Mouse (Mus musculus): Measurements from ENCODE around the gene Ankrd37.

- TF ChIP-seq GATA1 (IDR thresholded peaks at IDR 0.05; ENCODE audit: borderline replicate concordance, low read length) (no peak), CTCF (IDR thresholded peaks at IDR 0.05; ENCODE audit: low read depth, low read length) (no peak), POLR2AphosphoS5 (IDR thresholded peaks at IDR 0.05; ENCODE audit: insufficient replicate concordance, low read depth, low read length) (no peak), GATA2 (IDR thresholded peaks at IDR 0.05; ENCODE audit: borderline replicate concordance, low read depth, low read length) (no peak)
Measured at GRCm38 (mm10) chr8:45975126-45975836, 30.2 kb downstream of the Ankrd37 start, which contains the start of the genes 1700029J07Rik and Ufsp2.
